Mouse (Mus musculus) CH12.LX (cell line): ENCODE results near the gene Cdh13. TPM values are rescaled to one million over a fixed set of nuclear protein-coding genes. Genes with fewer than 3 reads are reported as not detected.

ENCODE experiments used
- DNase-seq: peaks from one replicate; pipeline ENCODE4 v3.0.0-alpha.2; 2013; ENCODE audit errors: extremely low read depth
- H3K27ac ChIP-seq: 2 replicates; pipeline ENCODE4 v1.5.1; 2012; ENCODE audit warnings: low read depth, mild to moderate bottlenecking, control low read depth, moderate library complexity; ENCODE audit not compliant: insufficient read depth
- H3K27me3 ChIP-seq: replicated peaks from 2 replicates; pipeline ENCODE3; 2012; ENCODE audit warnings: inconsistent platforms
- H3K36me3 ChIP-seq, 2 experiments: replicated peaks in 1 of 2; 2 replicates each; pipeline versions ENCODE3 to v1.6.1; 2012; ENCODE audit warnings: inconsistent platforms in 1 of 2, low read length in 1 of 2, mild to moderate bottlenecking in 1 of 2, mixed read lengths in 1 of 2, moderate library complexity in 1 of 2; ENCODE audit not compliant: control insufficient read depth in 1 of 2, insufficient read depth in 1 of 2
- H3K4me1 ChIP-seq, 2 experiments: 2 replicates each; pipeline ENCODE4 v1.6.1; 2012; ENCODE audit warnings: inconsistent platforms in 1 of 2, moderate library complexity in 1 of 2; ENCODE audit not compliant: insufficient read depth in 2 of 2, control insufficient read depth in 1 of 2
- H3K4me2 ChIP-seq: 2 replicates; pipeline ENCODE4 v1.6.1; 2012; ENCODE audit warnings: low read depth, mild to moderate bottlenecking, control low read depth; ENCODE audit not compliant: poor library complexity, insufficient read depth, severe bottlenecking
- H3K4me3 ChIP-seq, 3 experiments: fragments of 150-350 bp in 1 of 3; sonication (generic) in 1 of 3; replicated peaks in 1 of 3; 2 replicates each; pipeline versions ENCODE3 to v1.5.1; 2011 to 2012; ENCODE audit warnings: low read depth in 2 of 3, low read length in 2 of 3, mild to moderate bottlenecking in 2 of 3, moderate library complexity in 2 of 3, control low read depth in 1 of 3, improper control_type of control experiment in 1 of 3, inconsistent platforms in 1 of 3, mixed read lengths in 1 of 3; ENCODE audit not compliant: poor library complexity in 1 of 3
- H3K79me2 ChIP-seq: replicated peaks from 2 replicates; pipeline ENCODE4 v1.6.1; 2012; ENCODE audit warnings: mild to moderate bottlenecking, moderate library complexity; ENCODE audit not compliant: control insufficient read depth, poor library complexity, insufficient read depth, severe bottlenecking; ENCODE audit errors: extremely low read depth
- H3K9ac ChIP-seq: 2 replicates; pipeline ENCODE4 v1.6.1; 2012; ENCODE audit warnings: low read depth, mild to moderate bottlenecking, control low read depth, moderate library complexity; ENCODE audit not compliant: insufficient read depth
- H3K9me3 ChIP-seq: replicated peaks from 2 replicates; pipeline ENCODE3; 2012; ENCODE audit warnings: low read length, inconsistent platforms, mixed read lengths
- BHLHE40 ChIP-seq: IDR thresholded peaks from 2 replicates; pipeline ENCODE4 v1.6.1; 2011; ENCODE audit warnings: mild to moderate bottlenecking, low read depth, low read length, improper control_type of control experiment
- CHD1 ChIP-seq: IDR thresholded peaks from 2 replicates; pipeline ENCODE4 v1.6.1; 2012; ENCODE audit warnings: low read depth, low read length, improper control_type of control experiment, inconsistent platforms
- E2F4 ChIP-seq: IDR thresholded peaks from 2 replicates; pipeline ENCODE4 v1.6.1; 2011; ENCODE audit warnings: low read depth, low read length, improper control_type of control experiment; ENCODE audit not compliant: insufficient replicate concordance
- GABPA ChIP-seq: IDR thresholded peaks from 2 replicates; pipeline ENCODE4 v1.6.1; 2012; ENCODE audit warnings: low read depth, low read length, improper control_type of control experiment, inconsistent platforms; ENCODE audit not compliant: insufficient replicate concordance
- IRF4 ChIP-seq: IDR thresholded peaks from 2 replicates; pipeline ENCODE4 v1.6.1; 2014; ENCODE audit warnings: low read depth, mild to moderate bottlenecking, inconsistent platforms, low read length, improper control_type of control experiment
- JUN ChIP-seq: IDR thresholded peaks from 2 replicates; pipeline ENCODE4 v1.6.1; 2011; ENCODE audit warnings: low read depth, mild to moderate bottlenecking, low read length, improper control_type of control experiment, moderate library complexity; ENCODE audit not compliant: insufficient read depth
- KAT2A ChIP-seq: IDR thresholded peaks from 2 replicates; pipeline ENCODE4 v1.6.1; 2012; ENCODE audit warnings: low read length, improper control_type of control experiment, inconsistent platforms; ENCODE audit not compliant: insufficient replicate concordance
- MAFK ChIP-seq: IDR thresholded peaks from 2 replicates; pipeline ENCODE4 v1.6.1; 2011; ENCODE audit warnings: low read length, improper control_type of control experiment; ENCODE audit not compliant: insufficient replicate concordance
- MAX ChIP-seq: IDR thresholded peaks from 2 replicates; pipeline ENCODE4 v1.6.1; 2011; ENCODE audit warnings: low read length, improper control_type of control experiment
- MEF2A ChIP-seq: IDR thresholded peaks from 2 replicates; pipeline ENCODE4 v1.6.1; 2014; ENCODE audit warnings: low read depth, mild to moderate bottlenecking, inconsistent platforms, low read length, improper control_type of control experiment, borderline replicate concordance
- NELFE ChIP-seq: IDR thresholded peaks from 2 replicates; pipeline ENCODE4 v1.6.1; 2011; ENCODE audit warnings: low read depth, low read length, improper control_type of control experiment
- NRF1 ChIP-seq: IDR thresholded peaks from 2 replicates; pipeline ENCODE4 v1.6.1; 2014; ENCODE audit warnings: low read depth, mild to moderate bottlenecking, inconsistent platforms, low read length, improper control_type of control experiment, moderate library complexity
- PAX5 ChIP-seq: IDR thresholded peaks from 2 replicates; pipeline ENCODE4 v1.6.1; 2012; ENCODE audit warnings: low read length, inconsistent platforms, mixed read lengths
- POLR2A ChIP-seq: IDR thresholded peaks from 2 replicates; pipeline ENCODE4 v1.6.1; 2011; ENCODE audit warnings: low read depth, mild to moderate bottlenecking, improper control_type of control experiment, low read length
- RCOR1 ChIP-seq: conservative IDR thresholded peaks from 2 replicates; pipeline ENCODE4 v1.6.1; 2012; ENCODE audit warnings: low read depth, mild to moderate bottlenecking, inconsistent platforms, low read length, improper control_type of control experiment
- TBP ChIP-seq: conservative IDR thresholded peaks from 2 replicates; pipeline ENCODE4 v1.6.1; 2011; ENCODE audit warnings: low read depth, low read length, improper control_type of control experiment
- TCF12 ChIP-seq: IDR thresholded peaks from 2 replicates; pipeline ENCODE4 v1.6.1; 2014; ENCODE audit warnings: low read depth, mild to moderate bottlenecking, inconsistent platforms, low read length, improper control_type of control experiment
- USF1 ChIP-seq: IDR thresholded peaks from 2 replicates; pipeline ENCODE4 v1.6.1; 2014; ENCODE audit warnings: low read depth, mild to moderate bottlenecking, inconsistent platforms, low read length, improper control_type of control experiment
- USF2 ChIP-seq: conservative IDR thresholded peaks from 2 replicates; pipeline ENCODE4 v1.6.1; 2011; ENCODE audit warnings: low read depth, low read length, improper control_type of control experiment
- ZC3H11A ChIP-seq: IDR thresholded peaks from 2 replicates; pipeline ENCODE4 v1.6.1; 2012; ENCODE audit warnings: low read depth, mild to moderate bottlenecking, inconsistent platforms, low read length, improper control_type of control experiment
- ZKSCAN1 ChIP-seq: IDR thresholded peaks from 2 replicates; pipeline ENCODE4 v1.6.1; 2012; ENCODE audit warnings: low read depth, inconsistent platforms, low read length, improper control_type of control experiment, borderline replicate concordance
- ZMIZ1 ChIP-seq: IDR thresholded peaks from 2 replicates; pipeline ENCODE4 v1.6.1; 2012; ENCODE audit warnings: low read depth, mild to moderate bottlenecking, inconsistent platforms, low read length, improper control_type of control experiment
- dilution Hi-C: fragments of 300-500 bp; cut with MboI; formaldehyde crosslinking; loops from 2 replicates; pipeline ENCODE4 v1.14.3; 2020; ENCODE audit warnings: low sequenced_read_pairs; ENCODE audit not compliant: extremely low pct_unique_long_range_greater_than_20kb, extremely low pct_ligation_motif_present
- in situ Hi-C: fragments of 300-500 bp; cut with MboI; formaldehyde crosslinking; loops from 3 replicates; pipeline ENCODE4 v1.14.3; 2019; ENCODE audit warnings: low sequenced_read_pairs, low pct_ligation_motif_present, low pct_unique_long_range_greater_than_20kb, mixed read lengths
- polyA plus RNA-seq: library from polyadenylated mRNA; unstranded; fragments of >175 nt; gene quantifications from 2 replicates; pipeline ENCODE4 v1.2.1, GENCODE M21; 2012; ENCODE audit warnings: low read depth; ENCODE audit not compliant: insufficient read length
- total RNA-seq, 2 experiments: library from RNA; depleted of rRNA; stranded (reverse); fragments of 300-350 nt in 1 of 2; fragments of >200 nt in 1 of 2; gene quantifications; 2 replicates each; pipeline ENCODE4 v1.2.3; 2012 to 2014

The Cdh13 gene
- total and polyA plus RNA-seq, 3 experiments = not detected

DNA sequence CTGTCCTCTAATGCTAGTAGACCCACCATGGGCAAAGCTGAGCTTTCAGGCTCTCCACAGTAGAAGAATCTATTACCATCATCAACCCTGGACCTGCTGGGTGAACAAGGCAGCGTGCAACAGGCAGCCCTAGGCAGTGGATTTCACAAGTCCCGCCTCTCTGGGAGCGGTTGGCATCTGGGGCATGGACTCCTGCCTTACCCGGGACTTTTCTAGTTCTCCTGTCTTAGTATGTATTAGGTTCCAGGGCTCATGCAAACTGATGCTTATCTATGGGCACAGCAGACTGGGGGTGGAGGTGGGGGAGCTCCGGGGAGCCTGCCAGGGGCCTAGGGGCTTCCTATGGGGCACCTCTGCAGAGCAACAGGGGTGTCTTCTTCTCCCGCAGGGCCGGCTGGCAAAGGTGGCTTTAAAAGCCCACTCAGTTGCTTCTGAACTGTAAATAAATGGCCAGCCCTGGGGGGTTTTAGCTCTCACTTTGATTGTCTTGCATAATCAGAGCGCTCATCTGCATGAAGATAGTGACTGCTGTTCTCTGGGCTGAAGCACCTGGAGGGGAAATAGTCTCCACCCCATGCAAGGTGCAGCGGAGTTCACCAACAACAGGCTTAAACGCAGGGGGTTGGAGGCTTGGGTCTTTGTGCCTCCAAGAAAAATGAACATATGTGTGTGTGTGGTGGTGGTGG lies 2.2 kb downstream of the Cdh13 start:
- Histone ChIP-seq H3K27me3 (no peaks in the 10 kb centered on the region), H3K4me2 (no peak overlapping the region), H3K4me3 (no peak overlapping the region), H3K9me3 (peaks cover 92% of the 10 kb centered on the region), H3K27ac (no peak overlapping the region), H3K9ac (no peak overlapping the region), H3K79me2 (no peaks in the 10 kb centered on the region), H3K36me3 (no peaks in the 10 kb centered on the region), H3K4me1 (no peaks in the 10 kb centered on the region)
- no peak for DNase-seq
- TF ChIP-seq KAT2A = no peak
- no peak for TF ChIP-seq ZKSCAN1
- TF ChIP-seq GABPA = no peak
- TF ChIP-seq BHLHE40 = no peak
- no peak for TF ChIP-seq USF1
- TF ChIP-seq MAX = no peak
- no peak for TF ChIP-seq NELFE
- TF ChIP-seq MEF2A = no peak
- TF ChIP-seq RCOR1 = no peak
- TF ChIP-seq TCF12 = no peak
- TF ChIP-seq PAX5 = no peak
- no peak for TF ChIP-seq POLR2A
- dilution Hi-C loops (no loop called here), in situ Hi-C loops (no loop called here)

DNA sequence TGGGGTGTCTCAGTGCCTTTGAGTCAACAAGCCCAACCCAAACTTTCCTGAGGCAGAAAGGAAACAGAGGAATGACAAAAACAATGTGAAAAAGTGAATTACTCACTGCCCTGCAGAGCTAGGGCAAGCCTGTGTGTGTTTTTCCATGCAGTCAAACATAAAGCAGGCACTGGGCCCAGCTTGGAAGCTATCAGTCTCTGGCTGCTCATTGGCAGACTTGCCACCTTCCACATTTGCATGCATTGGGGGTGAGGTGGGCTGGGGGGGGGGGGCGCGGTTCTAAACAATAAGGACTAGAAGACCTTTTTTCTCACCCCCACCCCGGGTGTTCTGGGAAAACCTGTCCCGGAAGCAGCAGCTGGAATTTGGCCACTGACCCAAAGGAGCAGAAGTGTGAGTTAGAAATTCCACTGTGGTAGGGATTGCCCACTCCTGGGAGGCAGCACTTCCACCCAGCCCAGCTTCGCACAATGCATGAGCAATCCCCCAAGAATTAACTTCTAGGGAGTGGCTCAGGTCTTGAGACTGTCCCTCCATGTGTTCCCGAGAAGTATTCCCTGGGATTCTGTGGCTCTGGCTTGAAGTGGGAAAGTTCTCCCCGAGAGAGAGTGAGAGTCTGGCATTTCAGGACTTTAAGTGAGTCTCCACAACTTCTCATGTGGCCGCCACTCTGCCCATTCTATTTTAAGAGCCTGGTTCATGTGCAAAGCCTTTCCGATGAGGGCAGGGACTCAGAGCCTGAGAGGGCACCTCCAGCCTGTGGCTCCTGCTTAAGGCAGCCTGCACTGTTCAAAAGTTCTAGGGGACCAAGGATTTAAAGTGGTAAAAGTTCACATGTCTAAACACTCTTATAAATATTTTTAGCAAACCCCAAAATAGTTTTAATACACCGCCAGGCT lies 3.0 kb downstream of the Cdh13 start:
- dilution Hi-C loops = no loop called here
- no peak overlapping the region for H3K27ac ChIP-seq
- in situ Hi-C loops = no loop called here
- TF ChIP-seq GABPA (no peak), USF1 (no peak), JUN (no peak), NRF1 (no peak), CHD1 (no peak), ZMIZ1 (no peak), USF2 (no peak), ZC3H11A (no peak), E2F4 (no peak), TBP (no peak), IRF4 (no peak), MAFK (no peak)
- TF ChIP-seq, all 38 proteins: peak for 0
- no peaks in the 10 kb centered on the region for H3K36me3 ChIP-seq
- H3K4me2 ChIP-seq = no peak overlapping the region
- no peak overlapping the region for H3K4me3 ChIP-seq
- H3K4me1 ChIP-seq = no peaks in the 10 kb centered on the region
- peaks cover 92% of the 10 kb centered on the region for H3K9me3 ChIP-seq
- no peak for DNase-seq
- H3K79me2 ChIP-seq = no peaks in the 10 kb centered on the region
- H3K9ac ChIP-seq = no peak overlapping the region
- no peaks in the 10 kb centered on the region for H3K27me3 ChIP-seq
